Mouse (Mus musculus) yolk sac, embryonic 10.5 days (tissue): ENCODE data around the gene Ptprf.
A peak's percentile ranks its signal among the peaks of the same experiment; 100 is the strongest.

Source experiments
- DNase-seq: peaks from one replicate; pipeline ENCODE4 v3.0.0-alpha.2; 2017; ENCODE audit warnings: low spot score

Gene Ptprf

GRCm38 (mm10) chr4:118282182-118282562 lies 9.0 kb downstream of the Ptprf start:
- DNase-seq, result no peak

GRCm38 (mm10) chr4:118281444-118282181 lies 9.6 kb downstream of the Ptprf start:
- no peak for DNase-seq

GRCm38 (mm10) chr4:118280506-118280905 lies 10.7 kb downstream of the Ptprf start:
- no peak for DNase-seq

- DNase-seq, result peak; percentile 94
Measured at GRCm38 (mm10) chr4:118276520-118277232, 14.5 kb downstream of the Ptprf start.

- DNase-seq, result no peak
Measured at GRCm38 (mm10) chr4:118275601-118276519, 15.3 kb downstream of the Ptprf start.

- no peak for DNase-seq
Measured at GRCm38 (mm10) chr4:118274521-118274920, 16.7 kb downstream of the Ptprf start.

- no peak for DNase-seq
Measured at GRCm38 (mm10) chr4:118273998-118274397, 17.2 kb downstream of the Ptprf start.

GRCm38 (mm10) chr4:118273545-118273944 lies 17.7 kb downstream of the Ptprf start:
- peak; percentile 76 for DNase-seq

- no peak for DNase-seq
Measured at GRCm38 (mm10) chr4:118272871-118273270, 18.3 kb downstream of the Ptprf start.

- no peak for DNase-seq
Measured at GRCm38 (mm10) chr4:118272258-118272657, 18.9 kb downstream of the Ptprf start.

- no peak for DNase-seq
Measured at GRCm38 (mm10) chr4:118271556-118272074, 19.6 kb downstream of the Ptprf start.

GRCm38 (mm10) chr4:118270706-118271105 lies 20.5 kb downstream of the Ptprf start:
- DNase-seq, result no peak

GRCm38 (mm10) chr4:118269999-118270398 lies 21.2 kb downstream of the Ptprf start:
- no peak for DNase-seq

- DNase-seq, result no peak
Measured at GRCm38 (mm10) chr4:118268429-118269212, 22.6 kb downstream of the Ptprf start.

GRCm38 (mm10) chr4:118265557-118265956 lies 25.6 kb downstream of the Ptprf start:
- DNase-seq, result no peak

- DNase-seq, result no peak
Measured at GRCm38 (mm10) chr4:118261771-118262473, 29.3 kb downstream of the Ptprf start.

- DNase-seq, result no peak
Measured at GRCm38 (mm10) chr4:118261291-118261690, 29.9 kb downstream of the Ptprf start.

- peak; percentile 83 for DNase-seq
Measured at GRCm38 (mm10) chr4:118260551-118261267, 30.5 kb downstream of the Ptprf start.

GRCm38 (mm10) chr4:118259782-118260463 lies 31.3 kb downstream of the Ptprf start:
- DNase-seq, result no peak
